Mouse (Mus musculus) Patski (cell line): ENCODE data around the gene Sgk1. TPM values are rescaled to one million over a fixed set of nuclear protein-coding genes. Genes with fewer than 3 reads are reported as not detected.

Experiments used
- ATAC-seq: fragments of 100-300 bp; one replicate; pipeline ENCODE4 v1.8.0; 2021
- CTCF ChIA-PET: fragments of 350-600 bp; sonication (Branson Sonifier 250); formaldehyde crosslinking; loops from one replicate; lab custom pipeline; 2022; ENCODE audit warnings: inconsistent platforms; lab: Charles Lee
- POLR2A ChIA-PET: fragments of 350-600 bp; sonication (Branson Sonifier 250); formaldehyde crosslinking; loops from one replicate; lab custom pipeline; 2022; ENCODE audit warnings: antibody characterized with exemption, inconsistent platforms; lab: Charles Lee
- DNase-seq: peaks from one replicate; pipeline ENCODE4 v3.0.0-alpha.2; 2011; ENCODE audit warnings: low read depth, low spot score
- H3K27me3 ChIP-seq: fragments of 371-371 bp; one replicate; pipeline ENCODE4 v1.5.1; 2021
- CTCF ChIP-seq: fragments of 100-300 bp; IDR thresholded peaks from one replicate; pipeline ENCODE4 v1.5.1; 2021
- in situ Hi-C: fragments of 300-500 bp; cut with MboI; formaldehyde crosslinking; loops from 3 replicates; pipeline ENCODE4 v1.11.1; 2018; ENCODE audit warnings: low pct_unique_long_range_greater_than_20kb, mixed read lengths
- polyA plus RNA-seq: library from polyadenylated mRNA; unstranded; gene quantifications from one replicate; pipeline ENCODE4 v1.2.3, GENCODE M21; 2021

Sgk1 gene
- polyA plus RNA-seq, 1 experiment from 2014 or later, result 123 TPM

DNA sequence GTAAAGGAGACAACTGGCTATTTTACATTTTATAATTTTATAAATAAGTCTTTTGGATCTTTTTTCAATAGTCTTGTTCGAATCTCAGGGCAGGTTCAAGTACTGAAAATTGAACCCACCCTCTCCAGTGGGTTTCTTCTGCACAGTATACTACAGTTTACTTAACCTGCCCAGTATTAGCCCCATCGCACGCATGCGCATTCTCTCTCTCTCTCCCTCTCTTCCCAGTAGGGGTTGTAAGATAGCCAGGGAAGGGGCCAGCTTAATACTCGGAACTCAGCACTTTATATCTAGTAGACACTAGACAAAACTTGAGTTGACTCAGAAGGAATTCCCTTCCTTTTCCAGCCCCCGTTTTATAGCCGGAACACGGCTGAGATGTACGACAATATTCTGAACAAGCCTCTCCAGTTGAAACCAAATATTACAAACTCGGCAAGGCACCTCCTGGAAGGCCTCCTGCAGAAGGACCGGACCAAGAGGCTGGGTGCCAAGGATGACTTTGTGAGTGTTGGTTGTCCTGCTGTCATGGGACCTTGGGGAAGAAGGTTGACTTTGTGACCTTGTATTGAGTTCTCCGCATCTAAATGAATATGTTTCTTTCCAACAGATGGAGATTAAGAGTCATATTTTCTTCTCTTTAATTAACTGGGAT is 115.7 kb downstream of the Sgk1 start:
- ATAC-seq, result no peak
- no peaks in the 10 kb centered on the region for H3K27me3 ChIP-seq
- ChIA-PET POLR2A (no interaction called here), CTCF (interaction anchor here (1.5 to 5.0 kb wide), 4 partner anchors 396 to 615 kb away, joined by 3 to 40 read pairs (median 18); no protein-coding TSS in a partner anchor)
- in situ Hi-C loops, result loop anchor here (5.0 kb wide), 2 partner anchors 205 to 385 kb away; no protein-coding TSS in a partner anchor
- TF ChIP-seq CTCF, result no peak
- DNase-seq, result no peak

DNA sequence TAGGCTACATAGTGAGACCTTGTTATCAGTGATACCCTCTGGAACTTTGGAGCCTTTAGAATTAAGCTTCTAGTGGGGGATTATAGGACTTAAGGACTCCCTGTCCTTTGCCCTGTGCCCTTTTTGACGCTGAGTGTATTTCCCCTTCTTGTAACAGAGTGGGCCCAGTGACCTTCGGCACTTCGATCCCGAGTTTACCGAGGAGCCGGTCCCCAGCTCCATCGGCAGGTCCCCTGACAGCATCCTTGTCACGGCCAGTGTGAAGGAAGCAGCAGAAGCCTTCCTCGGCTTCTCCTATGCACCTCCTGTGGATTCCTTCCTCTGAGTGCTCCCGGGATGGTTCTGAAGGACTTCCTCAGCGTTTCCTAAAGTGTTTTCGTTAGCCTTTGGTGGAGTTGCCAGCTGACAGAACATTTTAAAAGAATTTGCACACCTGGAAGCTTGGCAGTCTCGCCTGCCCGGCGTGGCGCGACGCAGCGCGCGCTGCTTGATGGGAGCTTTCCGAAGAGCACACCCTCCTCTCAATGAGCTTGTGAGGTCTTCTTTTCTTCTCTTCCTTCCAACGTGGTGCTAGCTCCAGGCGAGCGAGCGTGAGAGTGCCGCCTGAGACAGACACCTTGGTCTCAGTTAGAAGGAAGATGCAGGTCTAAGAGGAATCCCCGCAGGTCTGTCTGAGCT is 116.7 kb downstream of the Sgk1 start:
- in situ Hi-C loops, result loop anchor here (5.0 kb wide), 2 partner anchors 206 to 386 kb away; no protein-coding TSS in a partner anchor
- ChIA-PET CTCF (interaction anchor here (0.7 to 5.0 kb wide), 5 partner anchors 8 to 616 kb away, joined by 3 to 25 read pairs (median 3); no protein-coding TSS in a partner anchor), POLR2A (interaction anchor here (0.5 to 0.6 kb wide), 2 partner anchors 530 to 562 kb away, joined by 4 to 6 read pairs; no protein-coding TSS in a partner anchor)
- H3K27me3 ChIP-seq, result no peaks in the 10 kb centered on the region
- TF ChIP-seq CTCF, result no peak
- ATAC-seq, result no peak
- DNase-seq, result no peak

DNA sequence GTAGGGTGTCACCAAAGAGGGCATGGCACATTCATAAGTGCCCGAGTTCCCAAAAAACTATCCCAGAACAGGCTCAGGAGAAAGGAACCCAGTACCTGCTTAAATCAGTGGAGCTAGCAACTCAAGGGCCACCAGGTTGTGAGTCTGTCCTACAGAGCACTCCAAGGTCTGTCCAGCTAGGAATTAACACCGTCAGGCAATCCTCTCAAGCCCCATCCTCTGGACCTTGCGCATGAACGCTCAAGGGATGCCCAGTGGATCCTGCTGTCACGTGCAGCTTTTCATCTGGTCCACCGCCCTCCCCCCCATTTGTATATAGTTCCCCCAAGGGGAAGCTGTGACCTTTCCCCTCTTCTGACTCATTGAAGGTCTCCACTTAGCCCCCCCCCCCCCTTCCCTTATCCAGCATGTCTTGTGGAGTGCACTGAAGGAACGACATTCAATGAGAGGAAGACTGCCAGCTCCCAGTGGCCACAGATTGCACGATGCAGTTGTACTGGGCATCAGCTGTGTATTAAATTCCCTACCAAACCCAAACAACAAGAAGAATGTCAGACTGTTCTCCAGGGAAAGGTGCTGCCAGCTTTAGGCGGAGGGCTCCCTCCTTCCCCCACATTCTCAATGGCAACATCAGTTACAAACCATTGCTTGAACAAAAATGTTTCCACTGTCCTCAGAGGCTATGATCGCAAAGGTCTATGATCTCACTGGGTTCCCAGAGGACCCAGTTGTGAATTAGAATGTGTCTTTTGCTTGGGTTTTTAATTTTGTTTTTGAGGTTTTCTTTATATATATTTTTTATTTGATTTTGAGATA is 118.7 kb downstream of the Sgk1 start:
- H3K27me3 ChIP-seq, result no peaks in the 10 kb centered on the region
- ATAC-seq (peak; percentile 31), DNase-seq (no peak)
- no peak for TF ChIP-seq CTCF
- in situ Hi-C loops, result loop anchor here (25.0 kb wide), 2 partner anchors 838 to 1013 kb away; partner anchors contain the start of gene Myb
- ChIA-PET CTCF (interaction anchor here (1.1 to 5.0 kb wide), 3 partner anchors 10 to 536 kb away, joined by 3 to 25 read pairs (median 3); no protein-coding TSS in a partner anchor), POLR2A (no interaction called here)

- no peak for DNase-seq
- in situ Hi-C loops, result loop anchor here (25.0 kb wide), 2 partner anchors 839 to 1014 kb away; partner anchors contain the start of gene Myb
- TF ChIP-seq CTCF, result no peak
- ChIA-PET CTCF (interaction anchor here (1.0 to 5.0 kb wide), 2 partner anchors 537 to 617 kb away, joined by 3 to 25 read pairs; no protein-coding TSS in a partner anchor), POLR2A (no interaction called here)
- no peak for ATAC-seq
- H3K27me3 ChIP-seq, result no peaks in the 10 kb centered on the region
Observed at GRCm38 (mm10) chr10:22001621-22002020, 119.6 kb downstream of the Sgk1 start.

- in situ Hi-C loops, result loop anchor here (5.0 to 25.0 kb wide), 4 partner anchors 542 to 1017 kb away; partner anchors contain the start of gene Myb
- DNase-seq (no peak), ATAC-seq (no peak)
- no peak for TF ChIP-seq CTCF
- POLR2A ChIA-PET, result no interaction called here
- H3K27me3 ChIP-seq, result no peaks in the 10 kb centered on the region
- CTCF ChIA-PET, result no interaction called here
Observed at GRCm38 (mm10) chr10:22004763-22005162, 122.8 kb downstream of the Sgk1 start.

DNA sequence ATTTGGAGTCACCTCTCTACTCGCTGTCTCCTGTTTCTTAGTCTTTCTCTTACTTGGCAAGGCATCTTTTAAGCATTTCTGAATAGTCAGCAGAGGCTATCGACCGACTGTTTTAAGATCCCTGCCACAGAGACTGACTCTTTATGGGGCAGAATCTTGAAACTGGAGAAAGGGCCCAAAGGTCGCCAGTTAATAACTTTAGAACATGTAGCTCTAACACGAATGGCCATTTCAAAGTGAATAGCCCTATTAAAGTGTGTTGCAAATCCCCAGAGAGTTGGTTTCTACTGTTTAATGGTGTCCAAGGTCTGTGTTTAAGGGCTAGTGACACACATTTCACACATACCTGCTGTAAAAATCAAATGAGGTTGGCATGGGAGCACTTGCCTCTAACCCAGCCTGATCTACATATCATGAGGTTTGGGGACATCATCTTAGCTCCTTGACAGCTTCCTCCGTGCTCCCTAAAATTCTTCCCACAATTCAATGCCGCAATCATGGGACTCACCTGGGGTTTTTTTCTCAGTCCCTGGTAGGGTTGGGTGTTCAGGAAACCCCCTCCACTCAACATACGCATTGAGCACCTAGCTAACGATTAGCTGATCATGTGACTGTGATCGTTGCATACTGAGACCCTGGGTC is 125.3 kb downstream of the Sgk1 start:
- in situ Hi-C loops, result loop anchor here (5.0 to 25.0 kb wide), 4 partner anchors 545 to 1020 kb away; partner anchors contain the start of gene Myb
- ChIA-PET CTCF (interaction anchor here (1.2 to 4.9 kb wide), 4 partner anchors 9 to 622 kb away, joined by 3 to 63 read pairs (median 13); no protein-coding TSS in a partner anchor), POLR2A (interaction anchor here (0.5 kb wide), 1 partner anchor 177 kb away, joined by 3 read pairs; no protein-coding TSS in a partner anchor)
- no peaks in the 10 kb centered on the region for H3K27me3 ChIP-seq
- ATAC-seq, result no peak
- TF ChIP-seq CTCF, result no peak
- DNase-seq, result no peak

DNA sequence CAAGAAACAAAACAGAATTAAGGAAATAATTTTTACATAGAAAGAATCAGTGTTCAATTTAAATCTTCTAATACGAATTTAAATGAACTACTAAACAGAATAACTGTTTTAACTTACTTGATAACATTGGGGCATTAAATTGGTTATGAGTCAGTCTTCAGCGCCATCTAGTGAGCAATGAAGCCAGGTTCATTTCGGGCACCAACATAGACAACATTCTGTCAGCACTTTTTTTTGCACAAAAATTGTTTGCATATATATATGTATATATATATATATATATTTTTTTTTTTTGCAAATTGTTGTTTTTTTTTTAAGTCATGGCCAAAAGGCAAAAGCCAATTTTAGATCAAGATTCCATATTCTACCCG is 125.8 kb downstream of the Sgk1 start:
- CTCF ChIA-PET, result interaction anchor here (1.2 to 4.9 kb wide), 5 partner anchors 9 to 628 kb away, joined by 3 to 63 read pairs (median 18); no protein-coding TSS in a partner anchor
- in situ Hi-C loops, result loop anchor here (5.0 to 25.0 kb wide), 4 partner anchors 545 to 1020 kb away; partner anchors contain the start of gene Myb
- ATAC-seq (no peak), DNase-seq (no peak)
- TF ChIP-seq CTCF, result peak; percentile 65
- H3K27me3 ChIP-seq, result no peaks in the 10 kb centered on the region
- POLR2A ChIA-PET, result no interaction called here

DNA sequence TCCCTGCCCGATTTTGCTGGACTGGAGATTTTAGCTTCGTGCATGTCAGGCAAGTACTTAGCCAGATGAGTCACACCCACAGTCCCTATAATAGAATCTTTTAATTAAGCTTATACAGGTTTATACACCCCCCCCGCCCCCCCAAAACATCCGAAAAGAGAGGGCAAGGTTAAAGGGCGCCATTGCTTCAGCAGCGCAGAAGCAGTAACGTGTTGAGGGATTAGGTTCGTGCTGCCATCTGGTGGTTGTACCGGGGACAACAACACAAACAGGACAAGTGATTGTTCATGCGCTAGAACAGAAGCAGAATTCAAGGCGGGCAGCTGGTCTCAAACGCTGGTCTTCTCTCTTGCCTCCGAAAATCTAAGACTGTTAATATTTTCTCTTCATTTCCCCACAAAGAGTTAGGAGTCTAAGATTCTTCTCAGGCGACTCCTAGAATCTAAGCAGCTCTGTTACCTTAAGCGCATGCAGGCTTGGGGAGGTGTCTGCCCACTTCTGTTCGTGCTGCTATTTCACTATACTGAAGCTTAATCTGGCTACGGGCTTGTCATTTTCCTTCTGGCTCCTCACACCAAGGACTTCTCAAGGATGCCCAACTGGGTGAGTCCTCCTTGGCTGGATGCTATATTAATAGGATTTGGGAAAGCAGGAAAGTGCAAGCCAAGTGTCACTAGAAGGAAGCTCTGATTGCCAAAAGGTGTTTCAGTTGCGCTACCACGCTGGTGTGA is 128.3 kb downstream of the Sgk1 start:
- no peak for ATAC-seq
- in situ Hi-C loops, result loop anchor here (25.0 kb wide), 2 partner anchors 848 to 1023 kb away; partner anchors contain the start of gene Myb
- CTCF ChIA-PET, result interaction anchor here (0.8 to 4.9 kb wide), 15 partner anchors 10 to 637 kb away, joined by 3 to 63 read pairs (median 3); no protein-coding TSS in a partner anchor

More for the DNA sequence above, 128.3 kb downstream of the Sgk1 start:
- TF ChIP-seq CTCF, result peak; percentile 67
- DNase-seq, result no peak
- peaks cover 3% of the 10 kb centered on the region for H3K27me3 ChIP-seq
- POLR2A ChIA-PET, result no interaction called here
